Mouse (Mus musculus): ENCODE results near the gene 1700001O22Rik.
A peak's percentile ranks its signal among the peaks of the same experiment; 100 is the strongest.

DNA sequence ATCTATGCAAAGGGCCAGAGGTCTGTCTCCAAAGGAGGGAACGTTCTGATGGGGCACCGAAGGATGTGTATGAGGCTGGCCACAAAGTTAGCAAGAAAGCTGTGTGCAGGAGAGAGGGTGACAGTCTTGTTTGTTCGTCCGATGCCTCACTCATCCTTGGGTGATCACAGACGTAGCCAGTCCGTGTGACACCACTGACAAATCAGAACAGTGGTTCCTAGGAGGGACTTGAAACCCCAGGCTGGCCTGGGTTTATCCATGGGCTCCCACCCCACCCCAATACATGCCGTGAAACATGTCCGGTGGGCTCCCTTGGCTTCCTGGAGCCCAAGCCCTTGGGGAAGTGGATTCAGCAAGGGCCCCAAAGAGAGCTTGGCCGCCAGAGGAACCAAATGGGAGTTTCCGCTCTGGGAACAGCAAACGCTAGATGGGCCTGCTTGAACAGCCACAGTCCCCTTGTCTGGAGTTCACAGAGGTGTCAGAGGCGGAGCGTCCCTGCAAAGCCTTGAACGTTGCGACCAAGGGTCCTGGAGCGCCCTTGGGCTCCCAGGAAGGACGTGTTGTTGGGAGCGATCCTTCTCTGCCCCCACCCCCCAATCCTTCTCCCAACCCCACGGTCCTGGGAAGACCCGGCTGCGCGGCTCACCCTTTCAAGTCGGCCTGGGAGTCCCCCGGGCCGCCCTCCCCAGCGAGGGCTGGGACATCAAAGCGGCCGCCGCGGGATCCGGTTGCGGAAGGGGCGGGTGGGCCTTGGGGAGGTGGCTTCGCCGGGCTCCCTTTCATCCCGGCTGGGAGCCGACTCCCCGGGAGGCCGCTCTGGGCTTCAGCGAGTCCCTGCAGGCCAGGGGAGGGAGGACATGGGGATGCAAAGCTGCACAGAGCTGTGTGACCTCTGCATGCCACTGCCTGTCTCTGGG is 19.1 kb downstream of the 1700001O22Rik start:
- peak; percentile 44 for TF ChIP-seq CTCF (IDR thresholded peaks at IDR 0.05)
- no peak for TF ChIP-seq POLR2A (IDR thresholded peaks at IDR 0.05; ENCODE audit: insufficient read depth, low read depth, low read length)
